Mouse (Mus musculus) embryonic facial prominence, embryonic 14.5 days (tissue): ENCODE data around the gene Ppp1r3d. TPM values are rescaled to one million over a fixed set of nuclear protein-coding genes. Genes with fewer than 3 reads are reported as not detected.

Experiments
- ATAC-seq: fragments of 200-750 bp; cut with Nextera tagmentation; 2 replicates; pipeline ENCODE4 v1.8.0; 2017; ENCODE audit warnings: low read depth, moderate number of reproducible peaks, moderate TSS enrichment
- DNase-seq: peaks from one replicate; pipeline ENCODE4 v3.0.0-alpha.2; 2015; ENCODE audit warnings: low spot score
- H3K27ac ChIP-seq: fragments of 300-500 bp; sonication (generic); replicated peaks from 2 replicates; pipeline ENCODE4 v1.5.1; 2014; ENCODE audit warnings: low read depth, mild to moderate bottlenecking, low read length, moderate library complexity
- H3K27me3 ChIP-seq: fragments of 300-500 bp; sonication (generic); replicated peaks from 2 replicates; pipeline ENCODE4 v1.6.1; 2014; ENCODE audit warnings: low read length; ENCODE audit not compliant: control insufficient read depth, insufficient read depth
- H3K36me3 ChIP-seq: fragments of 300-500 bp; sonication (generic); 2 replicates; pipeline ENCODE4 v1.6.1; 2014; ENCODE audit warnings: low read length, mixed read lengths; ENCODE audit not compliant: control insufficient read depth, insufficient read depth
- H3K4me1 ChIP-seq: fragments of 300-500 bp; sonication (generic); 2 replicates; pipeline ENCODE4 v1.6.1; 2014; ENCODE audit warnings: antibody characterized with exemption, low read length; ENCODE audit not compliant: control insufficient read depth, insufficient read depth
- H3K4me2 ChIP-seq: fragments of 300-500 bp; sonication (generic); 2 replicates; pipeline ENCODE4 v1.6.1; 2014; ENCODE audit warnings: low read depth, mild to moderate bottlenecking, low read length, moderate library complexity, mixed read lengths
- H3K4me3 ChIP-seq: fragments of 300-500 bp; sonication (generic); 2 replicates; pipeline ENCODE4 v1.5.1; 2014; ENCODE audit warnings: low read depth, mild to moderate bottlenecking, low read length
- H3K9ac ChIP-seq: fragments of 300-500 bp; sonication (generic); 2 replicates; pipeline ENCODE4 v1.6.1; 2014; ENCODE audit warnings: low read depth, mild to moderate bottlenecking, low read length, moderate library complexity, mixed read lengths
- H3K9me3 ChIP-seq: fragments of 300-500 bp; sonication (generic); 2 replicates; pipeline ENCODE4 v1.6.1; 2016; ENCODE audit warnings: low read length; ENCODE audit not compliant: control insufficient read depth
- WGBS: fragments of 180-500 bp; shearing (Covaris S2); extraction: QIAGEN DNeasy Blood & Tissue Kit; methylation state at CpG from one replicate; pipeline ENCODE4 v1.1.7; 2014; 5-methylcytosine and 5-hydroxymethylcytosine counted together
- polyA plus RNA-seq: library from polyadenylated mRNA; unstranded; fragments of >200 nt; fragmentation: Nextera tagmentation; extraction: Ambion mirVana; gene quantifications from 2 replicates; pipeline ENCODE4 v1.2.1, GENCODE M21; 2014

The Ppp1r3d gene
- polyA plus RNA-seq, 1 experiment from 2014 or later = 6.9 TPM

DNA sequence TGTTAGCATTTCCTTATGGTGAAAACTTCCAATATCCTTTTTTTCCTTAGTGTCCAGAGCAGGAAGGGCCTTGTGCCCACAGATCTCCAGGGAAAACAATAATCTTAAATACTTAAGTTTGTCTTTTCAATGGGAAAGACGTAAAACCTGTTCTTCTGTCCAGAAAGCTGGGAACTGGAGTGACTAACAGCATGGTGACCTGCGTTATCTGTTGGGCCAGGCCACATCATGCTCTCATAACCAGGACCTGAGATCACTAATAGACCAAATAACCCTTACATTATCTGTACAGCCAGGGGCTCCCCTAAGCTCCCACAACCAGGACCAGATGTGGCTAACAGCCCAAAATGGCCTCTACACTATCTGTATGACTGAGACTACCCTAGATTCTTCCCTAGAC, 19.6 kb upstream of the Ppp1r3d start:
- H3K4me3 ChIP-seq = no peak overlapping the region
- H3K36me3 ChIP-seq = no peaks in the 10 kb centered on the region
- ATAC-seq = no peak
- H3K9ac ChIP-seq = no peak overlapping the region
- H3K4me1 ChIP-seq = 0 out of 2 replicates have a peak, but pooled peaks cover 3% of the 10 kb centered on the region
- H3K27ac ChIP-seq = no peak overlapping the region
- no peak overlapping the region for H3K4me2 ChIP-seq
- no peaks in the 10 kb centered on the region for H3K9me3 ChIP-seq
- WGBS = 63% methylated on average over 2 of the region's 2 CpGs
- no peak for DNase-seq
- H3K27me3 ChIP-seq = no peaks in the 10 kb centered on the region

DNA sequence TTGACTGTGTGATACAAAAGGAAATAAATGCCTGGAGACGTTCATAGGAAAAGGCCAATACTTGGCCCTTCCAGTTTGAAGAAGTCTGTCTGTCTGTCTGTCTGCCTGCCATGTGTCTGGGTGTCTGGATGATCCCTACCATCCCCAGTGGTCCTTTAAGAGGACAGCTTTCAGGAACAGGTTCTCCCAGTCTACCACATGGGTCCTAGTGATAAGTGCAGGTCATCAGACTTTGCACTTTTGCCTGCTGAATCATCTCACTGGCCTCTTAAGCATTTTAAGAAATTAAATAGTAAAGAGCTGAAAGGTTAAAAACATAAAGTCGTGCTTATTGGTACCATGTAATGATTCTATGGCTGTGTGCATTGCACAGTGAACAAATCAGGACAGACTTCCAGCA, 19.2 kb upstream of the Ppp1r3d start:
- whole genome bisulfite sequencing = 72% methylated on average over 2 of the region's 2 CpGs
- no peak overlapping the region for H3K4me2 ChIP-seq

DNA sequence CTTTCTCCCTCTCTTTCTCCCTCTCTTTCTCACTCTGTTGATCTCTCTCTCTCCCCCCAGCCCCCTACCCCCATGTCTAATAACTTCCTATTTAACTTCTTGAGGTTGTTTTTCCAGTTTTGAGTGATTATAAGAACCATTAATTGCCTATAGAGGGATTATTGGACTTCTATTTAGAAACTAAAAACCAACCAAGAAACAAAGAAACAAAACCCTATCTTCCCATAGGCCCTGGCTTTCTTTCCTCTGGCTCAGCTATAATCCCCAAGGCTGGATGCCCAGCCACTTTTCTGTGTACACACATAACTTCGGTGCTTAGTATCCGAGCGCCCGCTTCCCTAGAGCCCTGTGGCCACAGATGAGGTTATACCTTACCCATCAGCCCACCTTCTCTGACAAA, 16.0 kb upstream of the Ppp1r3d start, which contains the start of gene Cdh26:
Cdh26 (plus strand) TSS at position 301 of the 400 bp plus-strand sequence.
- H3K27me3 ChIP-seq = no peaks in the 10 kb centered on the region
- H3K4me1 ChIP-seq = 0 out of 2 replicates have a peak, but pooled peaks cover 3% of the 10 kb centered on the region
- no peak for DNase-seq
- no peak within 1 kb of the TSS for H3K4me2 ChIP-seq
- H3K9ac ChIP-seq = no peak within 1 kb of the TSS
- ATAC-seq = peak; percentile 31; the same call in 1 of the 2 replicates
- WGBS = 77% methylated on average over 4 of the region's 4 CpGs
- H3K4me3 ChIP-seq = no peak within 1 kb of the TSS
- no peaks in the 10 kb centered on the region for H3K9me3 ChIP-seq
- no peaks in the 10 kb centered on the region for H3K36me3 ChIP-seq
- no peak within 1 kb of the TSS for H3K27ac ChIP-seq

More for the DNA sequence above, 19.2 kb upstream of the Ppp1r3d start:
- ATAC-seq = no peak
- Histone ChIP-seq H3K27me3 (no peaks in the 10 kb centered on the region), H3K4me3 (no peak overlapping the region), H3K9ac (no peak overlapping the region), H3K27ac (no peak overlapping the region), H3K36me3 (no peaks in the 10 kb centered on the region), H3K9me3 (no peaks in the 10 kb centered on the region), H3K4me1 (0 out of 2 replicates have a peak, but pooled peaks cover 3% of the 10 kb centered on the region)
- no peak for DNase-seq

DNA sequence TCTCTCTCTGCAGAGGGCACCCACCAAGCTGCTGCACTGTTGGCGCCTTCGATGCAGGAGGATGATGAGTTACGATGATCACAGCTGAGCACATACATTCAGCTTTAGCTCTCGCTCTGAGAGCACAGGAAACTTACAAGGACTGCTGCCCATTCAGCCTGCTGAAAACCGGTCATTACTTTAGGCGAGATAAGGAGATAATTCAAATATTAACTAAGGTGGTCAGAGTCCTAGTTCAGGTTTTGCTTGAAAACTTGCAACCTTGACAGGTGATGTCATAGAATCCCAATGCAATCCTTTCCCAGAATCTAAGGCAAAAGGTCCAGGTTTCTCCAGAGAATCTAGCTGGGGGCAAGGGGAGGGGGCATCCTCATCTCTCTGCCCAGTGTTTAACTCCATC, 15.2 kb upstream of the Ppp1r3d start:
- WGBS = 88% methylated on average over 6 of the region's 6 CpGs
- no peaks in the 10 kb centered on the region for H3K36me3 ChIP-seq
- DNase-seq (no peak), ATAC-seq (no peak)
- H3K9me3 ChIP-seq = no peaks in the 10 kb centered on the region
- H3K27me3 ChIP-seq = no peaks in the 10 kb centered on the region
- no peak overlapping the region for H3K27ac ChIP-seq
- no peak overlapping the region for H3K4me3 ChIP-seq
- 0 out of 2 replicates have a peak, but pooled peaks cover 3% of the 10 kb centered on the region for H3K4me1 ChIP-seq
- H3K4me2 ChIP-seq = no peak overlapping the region
- no peak overlapping the region for H3K9ac ChIP-seq

DNA sequence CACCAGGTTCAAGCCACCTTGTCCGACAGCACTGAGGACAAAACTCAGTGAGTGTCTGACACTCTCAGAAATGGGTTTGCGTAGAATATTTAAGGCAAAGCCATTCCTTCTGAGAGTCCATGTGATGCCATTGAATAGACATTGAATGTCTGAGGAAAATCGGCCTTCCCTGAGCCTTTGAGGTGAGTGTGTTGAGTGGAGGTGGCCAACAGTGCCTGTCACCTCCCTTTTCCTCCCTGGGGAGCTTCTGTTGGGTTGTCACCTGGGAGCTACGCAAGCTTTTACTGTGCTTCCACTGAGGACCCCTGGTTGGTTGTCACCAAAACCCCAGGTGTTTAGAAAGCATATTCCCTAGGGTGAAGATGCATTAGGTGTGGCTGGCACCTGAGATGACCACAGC, 14.4 kb upstream of the Ppp1r3d start:
- no peak for ATAC-seq
- no peaks in the 10 kb centered on the region for H3K4me1 ChIP-seq
- no peaks in the 10 kb centered on the region for H3K9me3 ChIP-seq
- no peak overlapping the region for H3K4me3 ChIP-seq
- H3K4me2 ChIP-seq = no peak overlapping the region
- H3K9ac ChIP-seq = no peak overlapping the region
- H3K27me3 ChIP-seq = no peaks in the 10 kb centered on the region
- 82% methylated on average over 4 of the region's 4 CpGs for WGBS
- H3K36me3 ChIP-seq = no peaks in the 10 kb centered on the region
- DNase-seq = no peak
- H3K27ac ChIP-seq = no peak overlapping the region

DNA sequence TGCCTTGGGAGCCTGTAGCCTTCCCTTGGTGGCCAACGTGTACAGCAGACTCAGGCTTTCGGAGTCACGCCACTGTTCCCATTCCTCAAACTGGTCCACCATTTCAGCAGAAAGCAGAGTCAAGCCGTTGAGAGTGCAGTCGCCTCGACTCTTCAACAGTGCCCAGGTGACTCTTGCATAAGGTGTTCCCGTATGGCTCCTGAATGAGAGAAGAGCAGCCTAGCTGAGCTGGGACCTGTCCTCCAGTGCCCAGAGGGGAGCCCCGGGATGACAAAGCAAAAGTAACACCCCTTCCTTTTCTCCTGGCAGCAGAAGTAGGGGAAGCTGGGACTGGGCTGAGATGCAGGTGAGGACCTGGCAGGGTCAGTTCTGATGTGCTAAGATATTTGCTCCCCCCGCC, 13.9 kb upstream of the Ppp1r3d start:
- DNase-seq (no peak), ATAC-seq (no peak)
- Histone ChIP-seq H3K9me3 (no peaks in the 10 kb centered on the region), H3K36me3 (no peaks in the 10 kb centered on the region), H3K4me3 (no peak overlapping the region), H3K4me2 (no peak overlapping the region), H3K9ac (no peak overlapping the region), H3K27me3 (no peaks in the 10 kb centered on the region), H3K27ac (no peak overlapping the region), H3K4me1 (no peaks in the 10 kb centered on the region)
- WGBS = 76% methylated on average over 9 of the region's 9 CpGs

DNA sequence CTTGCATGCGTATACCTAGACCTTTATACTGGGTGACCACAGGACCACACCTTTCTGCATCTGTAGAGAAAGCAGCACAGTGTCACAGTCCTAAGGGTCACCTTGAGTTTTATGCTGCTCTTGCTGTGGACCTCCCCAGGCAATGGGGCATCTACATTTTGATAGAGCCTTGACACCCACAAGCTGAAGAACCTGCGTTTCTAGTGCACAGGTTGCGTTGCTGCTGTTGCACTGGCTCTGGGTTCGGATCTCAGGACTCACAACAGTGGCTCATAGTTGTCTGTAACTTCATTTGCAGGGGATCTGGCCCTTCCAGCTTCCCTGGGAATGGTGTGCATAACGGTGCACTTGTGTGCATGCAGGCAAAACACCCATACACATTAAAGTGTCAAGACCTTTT, 12.9 kb upstream of the Ppp1r3d start:
- DNase-seq = no peak
- Histone ChIP-seq H3K36me3 (no peaks in the 10 kb centered on the region), H3K9ac (no peak overlapping the region), H3K9me3 (no peaks in the 10 kb centered on the region), H3K4me2 (no peak overlapping the region), H3K4me1 (peaks cover 4% of the 10 kb centered on the region), H3K27me3 (no peaks in the 10 kb centered on the region), H3K4me3 (no peak overlapping the region), H3K27ac (no peak overlapping the region)
- ATAC-seq = no peak
- 87% methylated on average over 5 of the region's 5 CpGs for WGBS

DNA sequence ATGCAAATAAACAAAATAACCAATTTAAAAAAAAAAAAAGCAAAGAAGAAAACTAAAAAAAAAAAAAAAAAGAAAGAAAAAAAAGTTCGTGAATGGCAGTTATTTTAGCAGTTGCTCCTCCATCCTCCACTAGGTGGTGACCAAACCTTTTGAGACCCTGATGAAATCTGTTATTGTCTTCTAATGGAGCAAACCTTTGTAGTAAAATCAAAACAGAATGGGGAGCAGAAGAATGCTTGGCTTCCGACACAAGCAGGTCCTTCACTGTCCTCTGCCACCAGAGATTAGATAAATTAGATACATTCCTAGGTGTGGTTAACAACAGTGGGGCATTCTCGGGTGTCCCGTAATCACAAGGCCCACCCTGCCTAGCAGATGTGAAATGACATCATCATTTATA, 12.0 kb upstream of the Ppp1r3d start:
- ATAC-seq (no peak), DNase-seq (peak; percentile 75)

DNA sequence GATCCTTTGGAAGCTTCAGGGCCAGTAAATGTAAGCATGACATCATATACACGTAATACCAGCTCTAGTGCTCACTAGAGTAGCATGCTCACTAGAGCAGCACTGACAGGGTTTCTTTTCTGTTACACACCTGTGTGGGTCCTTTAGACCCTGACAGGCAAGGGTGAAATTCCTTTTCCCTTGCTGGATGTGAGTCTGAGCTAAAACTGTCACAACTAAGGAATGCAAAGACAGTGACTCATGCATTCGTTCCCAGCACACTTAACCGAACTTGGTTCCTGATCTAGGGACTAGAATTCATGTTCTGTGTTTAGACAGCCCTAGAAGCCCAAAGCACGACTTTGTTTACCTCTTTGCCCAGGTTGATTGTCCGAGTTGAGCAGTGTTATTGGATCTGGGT, 9.0 kb upstream of the Ppp1r3d start:
- no peak for ATAC-seq

More for the DNA sequence above, 12.0 kb upstream of the Ppp1r3d start:
- WGBS = 31% methylated on average over 4 of the region's 4 CpGs
- no peak overlapping the region for H3K9ac ChIP-seq
- H3K27ac ChIP-seq = no peak overlapping the region
- H3K4me2 ChIP-seq = no peak overlapping the region
- peaks cover 13% of the 10 kb centered on the region for H3K4me1 ChIP-seq
- H3K9me3 ChIP-seq = no peaks in the 10 kb centered on the region
- H3K36me3 ChIP-seq = no peaks in the 10 kb centered on the region
- H3K4me3 ChIP-seq = no peak overlapping the region
- H3K27me3 ChIP-seq = no peaks in the 10 kb centered on the region

More for the DNA sequence above, 9.0 kb upstream of the Ppp1r3d start:
- H3K36me3 ChIP-seq = peaks cover 4% of the 10 kb centered on the region; the same call in 1 of the 2 replicates
- WGBS = 55% methylated on average over 5 of the region's 5 CpGs
- no peak overlapping the region for H3K4me2 ChIP-seq
- H3K9ac ChIP-seq = no peak overlapping the region
- DNase-seq = no peak
- no peak overlapping the region for H3K27ac ChIP-seq
- no peaks in the 10 kb centered on the region for H3K27me3 ChIP-seq
- peaks cover 17% of the 10 kb centered on the region for H3K4me1 ChIP-seq
- H3K4me3 ChIP-seq = no peak overlapping the region
- no peaks in the 10 kb centered on the region for H3K9me3 ChIP-seq
